Mouse (Mus musculus) stomach, postnatal 0 days (tissue): ENCODE results near the gene Nop9. TPM values are rescaled to one million over a fixed set of nuclear protein-coding genes. Genes with fewer than 3 reads are reported as not detected.

ENCODE experiments used
- ATAC-seq: fragments of 200-750 bp; cut with Nextera tagmentation; 2 replicates; pipeline ENCODE4 v1.8.0; 2017; ENCODE audit not compliant: low FRiP score, low TSS enrichment
- DNase-seq: peaks from one replicate; pipeline ENCODE4 v3.0.0-alpha.2; 2016; ENCODE audit warnings: low spot score
- H3K27ac ChIP-seq: fragments of 300-500 bp; sonication (generic); replicated peaks from 2 replicates; pipeline ENCODE4 v1.5.1; 2014; ENCODE audit warnings: mild to moderate bottlenecking, control low read depth
- H3K27me3 ChIP-seq: fragments of 300-500 bp; sonication (generic); 2 replicates; pipeline ENCODE4 v1.6.1; 2014; ENCODE audit warnings: low read length; ENCODE audit not compliant: control insufficient read depth, insufficient read depth
- H3K36me3 ChIP-seq: fragments of 300-500 bp; sonication (generic); 2 replicates; pipeline ENCODE4 v1.6.1; 2014; ENCODE audit warnings: low read length, mixed read lengths; ENCODE audit not compliant: control insufficient read depth, insufficient read depth
- H3K4me1 ChIP-seq: fragments of 300-500 bp; sonication (generic); replicated peaks from 2 replicates; pipeline ENCODE4 v1.6.1; 2014; ENCODE audit warnings: antibody characterized with exemption; ENCODE audit not compliant: control insufficient read depth, insufficient read depth
- H3K4me2 ChIP-seq: fragments of 300-500 bp; sonication (generic); replicated peaks from 2 replicates; pipeline ENCODE4 v1.6.1; 2014; ENCODE audit warnings: low read depth, mild to moderate bottlenecking, control low read depth, moderate library complexity
- H3K4me3 ChIP-seq: fragments of 300-500 bp; sonication (generic); 2 replicates; pipeline ENCODE4 v1.5.1; 2014; ENCODE audit warnings: low read depth, low read length, control low read depth
- H3K9ac ChIP-seq: fragments of 300-500 bp; sonication (generic); 2 replicates; pipeline ENCODE4 v1.6.1; 2014; ENCODE audit warnings: mild to moderate bottlenecking, low read length, control low read depth, mixed read lengths
- H3K9me3 ChIP-seq: fragments of 300-500 bp; sonication (generic); 2 replicates; pipeline ENCODE4 v1.6.1; 2016; ENCODE audit warnings: low read length; ENCODE audit not compliant: control insufficient read depth
- CTCF ChIP-seq: IDR thresholded peaks from 2 replicates; pipeline ENCODE4 v1.5.1; 2016; ENCODE audit warnings: antibody characterized with exemption, low read depth, mild to moderate bottlenecking, moderate library complexity
- EP300 ChIP-seq: optimal IDR thresholded peaks from 2 replicates; pipeline ENCODE3; 2016; ENCODE audit warnings: antibody characterized with exemption
- WGBS: fragments of 180-500 bp; shearing (Covaris S2); extraction: QIAGEN DNeasy Blood & Tissue Kit; methylation state at CpG from one replicate; pipeline ENCODE4 v1.1.7; 2014; 5-methylcytosine and 5-hydroxymethylcytosine counted together
- polyA plus RNA-seq: library from polyadenylated mRNA; unstranded; fragments of >200 nt; fragmentation: Nextera tagmentation; extraction: Ambion mirVana; gene quantifications from 2 replicates; pipeline ENCODE4 v1.2.1, GENCODE M21; 2015

Nop9 gene
- polyA plus RNA-seq, 1 experiment from 2014 or later: 16.8 TPM

- no peak for ATAC-seq
- Histone ChIP-seq H3K27ac (peak overlapping the region; percentile 40; the same call in 1 of the 2 replicates), H3K4me2 (0 out of 2 replicates have a peak overlapping the region, but pooled peaks have one; percentile 11), H3K9me3 (no peaks in the 10 kb centered on the region), H3K9ac (no peak overlapping the region), H3K27me3 (no peaks in the 10 kb centered on the region), H3K36me3 (no peaks in the 10 kb centered on the region; the same call in 1 of the 2 replicates), H3K4me3 (no peak overlapping the region), H3K4me1 (peaks cover 3% of the 10 kb centered on the region; the same call in 1 of the 2 replicates)
- no peak for TF ChIP-seq EP300
- no peak for DNase-seq
- 58% methylated on average over 4 of the region's 4 CpGs for WGBS
Measured at GRCm38 (mm10) chr14:55709509-55709908, 36.0 kb upstream of the Nop9 start.

- DNase-seq: no peak
- TF ChIP-seq EP300 (no peak), CTCF (peak; percentile 46)
- H3K4me1 ChIP-seq: peaks cover 3% of the 10 kb centered on the region; the same call in 1 of the 2 replicates
- WGBS: 74% methylated on average over 7 of the region's 7 CpGs
- 0 out of 2 replicates have a peak, but pooled peaks cover 3% of the 10 kb centered on the region for H3K36me3 ChIP-seq
- peak overlapping the region; percentile 58 for H3K4me2 ChIP-seq
- ATAC-seq: no peak
- peak overlapping the region; percentile 73 for H3K27ac ChIP-seq
- peak overlapping the region; percentile 27 for H3K4me3 ChIP-seq
- H3K9ac ChIP-seq: peak overlapping the region; percentile 58; the same call in 1 of the 2 replicates
- H3K27me3 ChIP-seq: no peaks in the 10 kb centered on the region
- no peaks in the 10 kb centered on the region for H3K9me3 ChIP-seq
Measured at GRCm38 (mm10) chr14:55711786-55712185, 33.7 kb upstream of the Nop9 start.

- Histone ChIP-seq H3K36me3 (peaks cover 3% of the 10 kb centered on the region; the same call in 1 of the 2 replicates), H3K4me1 (peaks cover 3% of the 10 kb centered on the region; the same call in 1 of the 2 replicates), H3K4me2 (peak overlapping the region; percentile 58), H3K9ac (peak overlapping the region; percentile 58), H3K4me3 (peak overlapping the region; percentile 27), H3K9me3 (no peaks in the 10 kb centered on the region), H3K27me3 (no peaks in the 10 kb centered on the region), H3K27ac (peak overlapping the region; percentile 73)
- TF ChIP-seq CTCF: no peak
- no peak for TF ChIP-seq EP300
- WGBS: 14% methylated on average over 25 of the region's 25 CpGs
- DNase-seq: peak; percentile 56
- peak; percentile 24; the same call in 1 of the 2 replicates for ATAC-seq
Measured at GRCm38 (mm10) chr14:55713007-55713728, 32.3 kb upstream of the Nop9 start.

- peaks cover 3% of the 10 kb centered on the region; the same call in 1 of the 2 replicates for H3K4me1 ChIP-seq
- peak within 1 kb of the TSS; percentile 27 for H3K4me3 ChIP-seq
- peak within 1 kb of the TSS; percentile 73 for H3K27ac ChIP-seq
- DNase-seq: no peak
- H3K9ac ChIP-seq: peak within 1 kb of the TSS; percentile 58
- ATAC-seq: peak; percentile 3; the same call in 1 of the 2 replicates
- no peaks in the 10 kb centered on the region for H3K9me3 ChIP-seq
- no peaks in the 10 kb centered on the region for H3K27me3 ChIP-seq
- TF ChIP-seq EP300: no peak
- TF ChIP-seq CTCF: no peak
- WGBS: 16% methylated on average over 4 of the region's 4 CpGs
- peaks cover 7% of the 10 kb centered on the region; the same call in 1 of the 2 replicates for H3K36me3 ChIP-seq
- H3K4me2 ChIP-seq: peak within 1 kb of the TSS; percentile 58
Measured at GRCm38 (mm10) chr14:55713729-55714122, 31.8 kb upstream of the Nop9 start, which contains the start of gene Tgm1. Gene Tgm1, minus strand, starts transcription at chr14:55713926.

GRCm38 (mm10) chr14:55714893-55715292 lies 30.6 kb upstream of the Nop9 start:
- WGBS: 12% methylated on average over 6 of the region's 6 CpGs

GRCm38 (mm10) chr14:55716271-55716670 lies 29.2 kb upstream of the Nop9 start:
- WGBS: 92% methylated on average over 6 of the region's 6 CpGs

More at GRCm38 (mm10) chr14:55714893-55715292, 30.6 kb upstream of the Nop9 start:
- Histone ChIP-seq H3K27me3 (no peaks in the 10 kb centered on the region), H3K27ac (peak overlapping the region; percentile 49; the same call in 1 of the 2 replicates), H3K4me3 (no peak overlapping the region), H3K9ac (no peak overlapping the region), H3K4me1 (peaks cover 3% of the 10 kb centered on the region; the same call in 1 of the 2 replicates), H3K9me3 (no peaks in the 10 kb centered on the region), H3K4me2 (no peak overlapping the region), H3K36me3 (peaks cover 11% of the 10 kb centered on the region; the same call in 1 of the 2 replicates)
- ATAC-seq (peak; percentile 74), DNase-seq (peak; percentile 62)
- no peak for TF ChIP-seq EP300
- no peak for TF ChIP-seq CTCF

More at GRCm38 (mm10) chr14:55716271-55716670, 29.2 kb upstream of the Nop9 start:
- no peak overlapping the region for H3K4me2 ChIP-seq
- H3K9me3 ChIP-seq: no peaks in the 10 kb centered on the region
- ATAC-seq (no peak), DNase-seq (no peak)
- H3K27me3 ChIP-seq: no peaks in the 10 kb centered on the region
- H3K9ac ChIP-seq: no peak overlapping the region
- H3K4me3 ChIP-seq: no peak overlapping the region
- peak overlapping the region; percentile 53; the same call in 1 of the 2 replicates for H3K27ac ChIP-seq
- TF ChIP-seq EP300 (no peak), CTCF (no peak)
- peaks cover 3% of the 10 kb centered on the region; the same call in 1 of the 2 replicates for H3K4me1 ChIP-seq
- peaks cover 11% of the 10 kb centered on the region; the same call in 1 of the 2 replicates for H3K36me3 ChIP-seq
